Mouse (Mus musculus) lung, embryonic 14.5 days (tissue): ENCODE results near the gene Fpr1. TPM values are rescaled to one million over a fixed set of nuclear protein-coding genes. Genes with fewer than 3 reads are reported as not detected.
"Not testable (repeated sequence)": the region's sequence is repeated elsewhere in the genome, so short reads cannot be mapped to it uniquely, and the experiment has no call there.

Experiments
- ATAC-seq: fragments of 200-750 bp; cut with Nextera tagmentation; 2 replicates; pipeline ENCODE4 v1.8.0; 2017; ENCODE audit warnings: mild to moderate bottlenecking, moderate TSS enrichment, moderate library complexity; ENCODE audit not compliant: insufficient read depth
- DNase-seq: peaks from one replicate; pipeline ENCODE4 v3.0.0-alpha.2; 2015
- H3K27ac ChIP-seq: fragments of 300-500 bp; sonication (generic); 2 replicates; pipeline ENCODE4 v1.5.1; 2014; ENCODE audit warnings: low read depth, mild to moderate bottlenecking, moderate library complexity
- H3K27me3 ChIP-seq: fragments of 300-500 bp; sonication (generic); 2 replicates; pipeline ENCODE4 v1.6.1; 2014; ENCODE audit warnings: low read length, control low read depth; ENCODE audit not compliant: insufficient read depth
- H3K36me3 ChIP-seq: fragments of 300-500 bp; sonication (generic); 2 replicates; pipeline ENCODE4 v1.6.1; 2014; ENCODE audit warnings: control low read depth; ENCODE audit not compliant: insufficient read depth
- H3K4me1 ChIP-seq: fragments of 300-500 bp; sonication (generic); 2 replicates; pipeline ENCODE4 v1.6.1; 2014; ENCODE audit warnings: antibody characterized with exemption, control low read depth; ENCODE audit not compliant: insufficient read depth
- H3K4me2 ChIP-seq: fragments of 300-500 bp; sonication (generic); 2 replicates; pipeline ENCODE4 v1.6.1; 2014; ENCODE audit warnings: mild to moderate bottlenecking
- H3K4me3 ChIP-seq: fragments of 300-500 bp; sonication (generic); 2 replicates; pipeline ENCODE4 v1.5.1; 2014; ENCODE audit warnings: low read depth, low read length
- H3K9ac ChIP-seq: fragments of 300-500 bp; sonication (generic); 2 replicates; pipeline ENCODE4 v1.6.1; 2014
- H3K9me3 ChIP-seq: fragments of 300-500 bp; sonication (generic); 2 replicates; pipeline ENCODE4 v1.6.1; 2016; ENCODE audit warnings: low read depth, low read length, control low read depth
- CTCF ChIP-seq: IDR thresholded peaks from 2 replicates; pipeline ENCODE4 v1.5.1; 2016; ENCODE audit warnings: antibody characterized with exemption, low read depth
- WGBS: fragments of 180-500 bp; shearing (Covaris S2); extraction: QIAGEN DNeasy Blood & Tissue Kit; methylation state at CpG from one replicate; pipeline ENCODE4 v1.1.7; 2014; 5-methylcytosine and 5-hydroxymethylcytosine counted together
- polyA plus RNA-seq: library from polyadenylated mRNA; unstranded; fragments of >200 nt; fragmentation: Nextera tagmentation; extraction: Ambion mirVana; gene quantifications from 2 replicates; pipeline ENCODE4 v1.2.1, GENCODE M21; 2014

The Fpr1 gene
- polyA plus RNA-seq, 1 experiment from 2014 or later = 0.13 TPM

GRCm38 (mm10) chr17:17849906-17850712, 33.6 kb downstream of the Fpr1 start:
- peak; percentile 30; the same call in 1 of the 2 replicates for ATAC-seq
- peaks cover 21% of the 10 kb centered on the region; the same call in 1 of the 2 replicates for H3K36me3 ChIP-seq
- TF ChIP-seq CTCF = no peak
- no peak overlapping the region for H3K4me2 ChIP-seq
- H3K9me3 ChIP-seq = no peaks in the 10 kb centered on the region
- no peak overlapping the region for H3K4me3 ChIP-seq
- H3K9ac ChIP-seq = no peak overlapping the region
- no peak overlapping the region for H3K27ac ChIP-seq
- 24% methylated on average over 55 of the region's 55 CpGs for WGBS
- H3K4me1 ChIP-seq = no peaks in the 10 kb centered on the region
- DNase-seq = no peak
- H3K27me3 ChIP-seq = no peaks in the 10 kb centered on the region

- Histone ChIP-seq H3K36me3 (peaks cover 21% of the 10 kb centered on the region; the same call in 1 of the 2 replicates), H3K27ac (no peak overlapping the region), H3K4me2 (no peak overlapping the region), H3K9me3 (no peaks in the 10 kb centered on the region), H3K27me3 (no peaks in the 10 kb centered on the region), H3K4me3 (no peak overlapping the region), H3K9ac (no peak overlapping the region), H3K4me1 (no peaks in the 10 kb centered on the region)
- DNase-seq (no peak), ATAC-seq (no peak)
- TF ChIP-seq CTCF = no peak
- WGBS = 71% methylated on average over 2 of the region's 2 CpGs
Measured at GRCm38 (mm10) chr17:17848988-17849387, 34.8 kb downstream of the Fpr1 start.

GRCm38 (mm10) chr17:17845187-17846027, 38.3 kb downstream of the Fpr1 start:
- no peak overlapping the region for H3K9ac ChIP-seq
- no peak overlapping the region for H3K4me3 ChIP-seq
- no peak overlapping the region for H3K4me2 ChIP-seq
- no peaks in the 10 kb centered on the region for H3K9me3 ChIP-seq
- no peak for ATAC-seq
- H3K27me3 ChIP-seq = no peaks in the 10 kb centered on the region
- H3K27ac ChIP-seq = no peak overlapping the region
- TF ChIP-seq CTCF = peak; percentile 23; the same call in 1 of the 2 replicates
- H3K36me3 ChIP-seq = peaks cover 29% of the 10 kb centered on the region
- WGBS = 71% methylated on average over 10 of the region's 10 CpGs
- H3K4me1 ChIP-seq = no peaks in the 10 kb centered on the region
- DNase-seq = no peak

GRCm38 (mm10) chr17:17844606-17845005, 39.1 kb downstream of the Fpr1 start:
- not testable (repeated sequence) for DNase-seq, H3K4me2 ChIP-seq
- 64% methylated on average over 3 of the region's 3 CpGs for WGBS

GRCm38 (mm10) chr17:17843534-17844261, 40.0 kb downstream of the Fpr1 start:
- H3K9me3 ChIP-seq = no peaks in the 10 kb centered on the region
- peaks cover 37% of the 10 kb centered on the region for H3K36me3 ChIP-seq
- no peaks in the 10 kb centered on the region for H3K4me1 ChIP-seq
- no peak overlapping the region for H3K4me2 ChIP-seq
- 66% methylated on average over 27 of the region's 27 CpGs for WGBS
- no peak overlapping the region for H3K4me3 ChIP-seq
- ATAC-seq (peak; percentile 66), DNase-seq (no peak)
- H3K27me3 ChIP-seq = no peaks in the 10 kb centered on the region
- no peak for TF ChIP-seq CTCF
- H3K27ac ChIP-seq = no peak overlapping the region
- H3K9ac ChIP-seq = no peak overlapping the region

More at GRCm38 (mm10) chr17:17844606-17845005, 39.1 kb downstream of the Fpr1 start:
- not testable (repeated sequence) for H3K9ac ChIP-seq, ATAC-seq, H3K4me3 ChIP-seq, H3K4me1 ChIP-seq, H3K27ac ChIP-seq, H3K27me3 ChIP-seq, H3K9me3 ChIP-seq
- H3K36me3 ChIP-seq = peaks cover 32% of the 10 kb centered on the region

GRCm38 (mm10) chr17:17840796-17841195, 42.9 kb downstream of the Fpr1 start:
- Histone ChIP-seq H3K9ac (no peak overlapping the region), H3K27ac (no peak overlapping the region), H3K4me3 (no peak overlapping the region), H3K9me3 (no peaks in the 10 kb centered on the region), H3K4me2 (no peak overlapping the region), H3K36me3 (peaks cover 48% of the 10 kb centered on the region), H3K27me3 (no peaks in the 10 kb centered on the region), H3K4me1 (peaks cover 6% of the 10 kb centered on the region)
- DNase-seq (no peak), ATAC-seq (no peak)
- WGBS = 89% methylated on average over 7 of the region's 7 CpGs
- no peak for TF ChIP-seq CTCF
